Mouse (Mus musculus): ENCODE data around the gene Mrps11.

The Mrps11 gene

GRCm38 (mm10) chr7:78793895-78794570 lies 11.1 kb downstream of the Mrps11 start:
- no peak for DNase-seq (ENCODE audit: low spot score)

DNA sequence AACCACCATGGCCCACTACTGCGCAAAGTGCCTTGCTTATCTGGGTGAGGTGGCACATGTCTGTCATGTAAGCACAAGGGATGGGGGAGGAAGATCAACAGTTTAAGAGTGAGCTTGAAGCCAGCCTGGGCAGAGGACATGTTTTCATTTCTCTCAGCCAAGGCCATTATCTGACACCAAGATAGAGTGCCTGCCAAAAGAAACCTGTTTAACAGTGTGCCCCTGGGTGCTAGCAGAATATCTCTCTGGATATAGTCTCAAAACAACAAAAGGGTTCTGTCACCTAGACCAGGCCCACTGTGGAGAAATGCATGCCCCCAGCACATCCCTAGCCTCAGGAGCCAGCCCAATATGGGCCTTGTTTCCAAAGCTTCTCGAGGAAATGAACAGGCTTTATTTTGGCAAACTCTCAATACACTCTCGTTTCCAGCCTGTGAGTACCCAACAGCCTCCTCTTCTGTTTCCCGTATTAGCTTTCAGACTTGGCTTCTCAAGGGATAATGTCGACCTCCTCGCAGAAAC lies 11.7 kb downstream of the Mrps11 start:
- no peak for DNase-seq (ENCODE audit: low spot score)

DNA sequence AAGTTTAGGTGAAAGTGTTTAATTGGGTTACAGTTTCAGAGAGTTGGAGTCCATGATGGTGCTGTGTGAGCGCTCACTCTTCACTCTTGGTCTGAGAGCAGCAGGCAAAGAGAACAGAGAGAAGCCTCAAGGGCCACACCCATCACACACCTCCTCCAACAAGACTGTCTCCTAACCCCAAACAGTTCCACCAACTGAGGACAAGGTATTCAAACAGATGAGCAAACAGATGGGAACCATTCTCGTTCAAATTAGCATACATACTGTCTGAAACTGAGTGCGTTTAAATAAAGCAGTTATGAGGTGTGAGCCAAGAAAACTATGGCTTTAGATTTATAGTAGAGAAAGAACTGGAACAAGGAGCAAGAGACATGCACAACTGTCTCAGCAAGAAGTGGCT lies 13.7 kb downstream of the Mrps11 start:
- DNase-seq (ENCODE audit: low spot score) = no peak

- DNase-seq (ENCODE audit: low spot score) = no peak
Observed at GRCm38 (mm10) chr7:78797843-78798455, 15.0 kb downstream of the Mrps11 start.

- no peak for DNase-seq (ENCODE audit: low spot score)
Observed at GRCm38 (mm10) chr7:78799730-78800496, 17.0 kb downstream of the Mrps11 start.

DNA sequence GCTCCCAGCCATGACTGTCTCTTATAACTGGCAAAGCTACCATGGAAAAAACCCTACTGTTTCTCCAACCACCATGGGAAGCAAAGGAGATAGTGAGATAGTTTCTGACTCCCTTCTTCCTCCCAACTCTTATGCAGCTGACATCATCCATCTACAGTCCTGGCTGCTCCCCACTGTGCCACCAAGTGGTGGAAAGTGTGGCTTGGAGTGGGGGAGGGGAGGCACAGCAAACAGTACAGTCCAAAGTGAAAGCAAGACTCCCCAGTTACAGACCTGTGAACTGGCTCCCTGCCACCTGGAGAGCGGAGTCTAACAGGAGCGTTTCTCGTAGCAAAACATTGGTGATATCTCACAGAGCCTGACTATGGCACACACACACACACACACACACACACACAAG lies 20.9 kb downstream of the Mrps11 start:
- DNase-seq (ENCODE audit: low spot score) = no peak

- DNase-seq (ENCODE audit: low spot score) = no peak
Observed at GRCm38 (mm10) chr7:78807192-78807591, 24.3 kb downstream of the Mrps11 start.

DNA sequence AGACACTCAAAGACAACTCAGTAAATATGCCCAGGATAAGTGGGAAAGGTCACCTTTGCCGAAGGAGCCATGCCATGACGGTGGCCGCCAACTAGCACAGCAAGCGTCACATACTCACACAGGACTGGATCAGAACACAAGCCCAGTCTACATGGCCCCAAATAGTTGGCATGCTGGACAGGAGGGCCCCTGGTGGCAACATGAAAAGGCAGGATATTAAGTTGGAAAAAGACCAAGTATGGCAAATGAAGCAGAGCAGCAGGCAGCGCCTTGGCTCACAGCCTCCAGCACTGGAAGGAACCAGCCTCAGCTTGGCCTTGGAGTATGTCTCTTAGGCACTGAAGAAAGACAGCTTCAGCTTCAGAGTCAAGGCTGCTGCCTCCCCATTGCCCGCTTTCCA lies 30.9 kb downstream of the Mrps11 start:
- no peak for DNase-seq (ENCODE audit: low spot score)

- no peak for DNase-seq (ENCODE audit: low spot score)
Observed at GRCm38 (mm10) chr7:78814766-78815165, 31.8 kb downstream of the Mrps11 start.

- no peak for DNase-seq (ENCODE audit: low spot score)
Observed at GRCm38 (mm10) chr7:78818336-78818735, 35.4 kb downstream of the Mrps11 start.

- DNase-seq (ENCODE audit: low spot score) = no peak
Observed at GRCm38 (mm10) chr7:78826682-78827385, 43.9 kb downstream of the Mrps11 start.

DNA sequence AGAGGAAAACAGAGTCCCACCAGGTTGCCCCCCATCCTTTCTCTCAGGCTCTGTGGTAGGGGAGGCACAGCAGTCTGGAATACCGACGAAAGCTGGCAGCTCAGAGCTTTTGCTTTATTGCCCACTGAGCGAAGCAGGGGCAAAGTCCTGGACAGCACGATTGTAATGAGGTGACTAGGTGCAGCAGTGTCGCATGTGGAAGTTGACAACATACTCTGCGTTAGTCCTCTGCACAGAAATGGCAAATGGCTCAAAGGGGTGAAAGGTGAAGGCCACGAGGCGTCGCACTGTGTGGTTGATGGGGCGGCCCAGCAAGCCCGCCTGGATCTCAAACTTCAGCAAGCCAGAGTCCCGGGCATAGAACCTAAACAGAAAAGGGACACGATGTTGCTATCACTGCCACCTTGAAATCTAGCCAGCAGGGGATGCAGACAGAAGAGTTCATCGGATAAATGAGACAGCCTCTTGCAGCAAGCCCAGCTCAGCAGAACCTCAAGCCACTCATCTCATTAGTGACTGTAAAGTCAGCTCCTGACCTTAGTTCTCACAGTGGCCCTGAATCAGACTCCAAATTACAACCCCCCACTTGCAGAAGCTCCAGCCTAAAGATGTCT lies 44.9 kb downstream of the Mrps11 start:
- no peak for DNase-seq (ENCODE audit: low spot score)

- no peak for DNase-seq (ENCODE audit: low spot score)
Observed at GRCm38 (mm10) chr7:78835656-78836055, 52.7 kb downstream of the Mrps11 start.

GRCm38 (mm10) chr7:78837250-78837649 lies 54.3 kb downstream of the Mrps11 start:
- DNase-seq (ENCODE audit: low spot score) = no peak

GRCm38 (mm10) chr7:78841601-78842000 lies 58.7 kb downstream of the Mrps11 start:
- no peak for DNase-seq (ENCODE audit: low spot score)

All from urinary bladder, postnatal 25 days (tissue).